Mouse (Mus musculus): ENCODE measurements around the gene Nf1.

Nf1 gene

DNA sequence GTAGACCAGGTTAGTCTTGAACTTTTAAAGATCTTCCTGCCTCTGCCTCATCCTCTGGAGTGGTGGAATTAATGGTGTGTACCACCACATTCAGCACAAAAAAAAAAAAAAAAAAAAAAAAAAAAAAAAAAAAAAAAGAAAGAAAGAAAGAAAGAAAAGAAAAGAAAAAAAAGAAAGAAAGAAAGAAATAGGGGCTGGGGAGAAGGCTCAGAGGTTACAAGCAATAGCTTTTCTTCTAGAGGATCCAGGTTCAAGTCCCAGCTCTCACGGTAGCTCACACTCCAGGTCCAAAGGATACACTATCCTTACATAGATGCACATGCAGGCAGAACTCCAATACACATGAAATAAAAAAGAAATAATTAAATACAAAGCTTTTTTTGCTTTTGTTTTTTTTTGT is 9.9 kb upstream of the Nf1 start:
- no peak for DNase-seq (ENCODE audit: low spot score in 2 of 2)

DNA sequence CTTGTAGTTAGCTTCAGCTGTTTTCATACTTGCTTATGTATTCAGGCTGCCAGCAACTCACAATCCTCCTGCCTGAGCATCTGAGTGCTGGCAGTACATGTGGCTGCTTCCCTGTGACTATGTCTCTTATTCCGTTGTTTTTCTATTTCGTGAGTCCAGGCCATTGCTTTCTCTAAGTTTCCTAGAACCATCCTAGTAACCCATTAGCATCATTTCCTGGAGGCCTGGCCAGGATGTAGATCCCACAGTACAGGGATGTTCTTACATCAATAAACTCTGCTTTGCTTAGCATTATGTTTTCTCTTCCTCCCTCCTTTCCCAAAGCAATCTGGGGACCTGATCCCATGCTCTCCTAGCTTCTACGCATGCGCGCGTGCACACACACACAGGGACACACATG is 4.4 kb upstream of the Nf1 start:
- no peak for DNase-seq (ENCODE audit: low spot score in 2 of 2)

DNA sequence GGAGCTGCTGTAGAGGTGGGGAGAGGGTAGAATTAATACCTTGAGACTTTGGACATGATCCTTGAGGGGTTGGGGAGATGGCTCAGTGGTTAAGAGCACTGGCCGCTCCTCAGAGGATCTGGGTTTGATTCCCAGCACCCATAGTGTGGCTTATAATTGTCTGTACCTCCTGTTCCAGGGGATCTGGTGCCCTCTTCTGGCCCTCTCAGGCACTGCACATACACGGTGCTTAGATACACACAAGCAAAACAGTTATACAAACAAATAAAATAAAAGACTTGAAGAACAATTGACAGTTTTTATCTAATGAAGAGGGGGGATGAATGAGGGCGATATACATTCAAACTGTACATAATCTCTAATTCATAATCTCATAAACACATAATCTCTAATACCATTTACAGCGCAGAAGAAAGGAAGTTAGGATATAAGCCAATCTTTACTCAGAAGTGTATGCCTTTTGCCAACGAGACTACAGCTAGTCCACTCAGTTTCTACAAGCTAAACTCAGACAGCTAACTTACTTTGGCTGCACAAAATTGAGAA is 2.7 kb upstream of the Nf1 start:
- DNase-seq (ENCODE audit: low spot score in 2 of 2): no peak

DNA sequence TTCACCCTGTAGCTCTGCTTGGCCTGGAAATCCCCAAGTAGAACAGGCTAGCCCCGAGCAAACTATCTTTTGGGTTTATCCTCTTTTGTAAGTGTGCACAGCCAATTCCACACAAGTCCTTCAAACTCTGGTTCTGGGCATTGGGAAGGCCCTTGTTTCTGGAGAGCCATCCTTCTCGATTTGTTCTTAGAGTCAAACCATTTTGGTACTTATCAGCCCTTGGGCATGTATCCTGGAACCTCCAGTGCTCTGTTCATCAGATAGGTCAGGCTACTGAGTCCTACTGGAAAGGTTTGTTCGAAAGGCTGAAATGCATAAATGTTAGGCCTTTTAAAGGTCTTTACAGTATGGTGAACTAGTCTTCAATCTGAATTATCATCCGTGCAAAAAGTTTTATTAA is 872 bp upstream of the Nf1 start:
- no peak for DNase-seq (ENCODE audit: low spot score in 2 of 2)

DNA sequence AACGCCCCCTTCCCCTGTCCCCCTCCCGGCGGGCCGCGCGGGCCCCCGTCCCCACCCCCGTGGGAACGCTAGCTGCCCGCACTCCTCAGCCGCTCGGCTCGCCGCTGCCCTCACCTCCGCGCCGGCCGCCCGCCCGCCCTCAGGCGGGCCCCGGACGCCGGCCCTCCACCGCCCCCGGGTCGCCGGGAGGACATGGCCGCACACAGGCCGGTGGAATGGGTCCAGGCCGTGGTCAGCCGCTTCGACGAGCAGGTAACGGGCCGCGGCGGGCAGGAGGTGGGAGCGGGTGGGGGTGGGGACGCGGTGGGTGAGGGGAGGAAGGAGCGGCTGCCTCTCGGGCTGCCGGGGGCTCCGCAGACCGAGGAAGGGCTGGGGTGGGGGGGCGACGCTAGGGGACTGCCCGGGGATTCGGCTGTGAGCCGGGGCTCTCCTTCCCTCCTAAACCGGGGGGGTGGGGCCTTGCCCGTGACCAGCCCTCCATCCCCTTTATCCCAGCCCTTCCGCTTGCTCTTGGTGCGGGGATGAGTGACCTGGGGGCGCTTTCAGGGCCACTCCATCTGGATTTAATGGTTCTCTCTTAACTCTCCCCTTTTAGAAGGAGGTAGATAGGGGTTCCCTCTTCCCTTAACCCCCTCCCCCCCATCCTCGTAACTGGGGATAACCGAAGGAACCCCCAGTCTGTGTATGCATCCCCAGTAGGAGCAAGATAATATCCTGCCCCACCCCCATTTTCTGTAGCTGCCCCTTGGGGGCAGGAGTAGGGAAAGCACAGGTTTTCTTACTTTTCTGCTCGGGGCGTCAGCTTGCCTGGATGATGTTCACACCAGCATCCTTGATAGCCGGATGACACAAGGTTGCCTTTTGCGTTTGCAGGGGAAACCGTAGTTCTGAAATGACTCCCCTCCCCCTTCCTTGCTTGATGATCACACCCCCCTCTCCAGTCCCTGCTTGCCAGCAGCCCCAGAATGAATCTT is 602 bp downstream of the Nf1 start:
- peak in 1 of 2 experiments; percentile 11 for DNase-seq (ENCODE audit: low spot score in 2 of 2)

DNA sequence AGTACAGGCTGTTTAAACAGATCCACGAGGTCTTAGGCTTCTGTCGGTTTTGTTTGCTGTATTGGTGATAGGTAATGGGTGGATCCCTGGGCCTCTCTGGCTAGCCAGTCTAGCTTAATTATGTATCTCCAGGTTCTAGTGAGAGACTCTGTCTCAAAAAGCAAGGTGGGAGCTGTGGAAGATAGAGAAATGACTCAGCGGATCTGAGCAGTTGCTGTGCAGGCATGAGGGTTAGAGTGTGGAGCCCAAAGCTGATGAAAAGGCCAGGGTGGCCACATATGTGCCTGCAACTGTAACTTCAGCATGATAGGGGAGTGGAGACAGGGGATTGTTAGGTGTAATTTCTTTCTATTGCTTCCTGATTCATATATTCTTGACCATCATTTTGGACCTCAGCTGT is 17.5 kb downstream of the Nf1 start:
- DNase-seq (ENCODE audit: low spot score in 2 of 2): no peak

DNA sequence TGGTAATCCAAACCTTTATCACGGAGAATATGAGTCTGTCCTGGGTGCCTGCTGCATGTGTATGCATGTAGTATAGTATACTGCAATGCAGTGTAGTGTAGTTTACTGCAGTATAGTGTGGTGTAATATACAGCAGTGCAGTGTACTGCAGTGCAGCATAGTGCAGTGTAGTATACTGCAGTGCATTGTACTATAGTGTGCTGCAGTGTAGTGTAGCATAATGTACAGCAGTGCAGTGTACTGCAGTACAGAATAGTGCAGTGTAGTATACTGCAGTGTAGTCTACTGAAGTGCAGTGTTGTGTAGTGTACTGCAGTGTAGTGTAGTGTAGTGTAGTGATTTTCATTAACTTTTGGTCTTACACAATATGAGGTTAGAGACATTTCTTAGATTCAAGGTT is 17.9 kb downstream of the Nf1 start:
- DNase-seq (ENCODE audit: low spot score in 2 of 2): no peak

DNA sequence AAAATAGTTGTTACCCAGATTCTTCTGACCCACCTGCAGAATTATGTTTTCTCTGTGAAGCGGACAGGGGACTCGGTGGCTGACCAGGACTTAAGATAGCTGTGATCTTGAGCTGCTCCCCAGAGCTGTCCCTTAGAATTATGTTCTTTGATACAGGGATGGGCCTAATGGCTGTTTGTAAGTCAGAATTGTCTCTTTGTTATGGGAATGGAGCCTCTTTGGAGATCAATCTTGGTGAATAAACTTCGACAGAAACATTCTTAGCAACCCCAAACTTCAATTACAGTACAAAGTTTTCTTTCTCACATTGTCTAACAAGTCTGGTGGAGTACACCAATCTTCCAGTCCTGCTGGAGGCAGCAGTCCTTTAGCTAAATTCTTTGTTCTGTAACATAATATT is 25.5 kb downstream of the Nf1 start:
- DNase-seq (ENCODE audit: low spot score in 2 of 2): no peak

DNA sequence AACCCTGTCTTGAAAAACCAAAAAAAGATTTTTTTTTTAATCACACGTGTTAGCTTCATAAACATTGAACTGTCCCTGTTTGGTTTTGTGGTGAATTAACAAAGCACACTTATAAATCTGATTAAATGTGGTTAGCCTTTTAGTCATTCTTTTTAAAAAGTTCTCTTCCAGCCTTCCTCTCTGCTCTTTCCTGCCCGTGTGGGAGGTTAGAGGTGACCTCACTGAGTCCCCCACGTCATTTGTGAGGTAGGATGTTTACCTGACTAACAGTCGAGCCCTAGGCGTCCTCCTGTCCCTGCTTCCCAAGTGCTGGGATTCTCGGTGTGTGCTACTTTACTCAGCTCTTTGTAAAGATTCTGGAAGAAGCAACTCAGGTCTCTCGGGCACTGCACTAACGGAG is 26.8 kb downstream of the Nf1 start:
- no peak for DNase-seq (ENCODE audit: low spot score in 2 of 2)

DNA sequence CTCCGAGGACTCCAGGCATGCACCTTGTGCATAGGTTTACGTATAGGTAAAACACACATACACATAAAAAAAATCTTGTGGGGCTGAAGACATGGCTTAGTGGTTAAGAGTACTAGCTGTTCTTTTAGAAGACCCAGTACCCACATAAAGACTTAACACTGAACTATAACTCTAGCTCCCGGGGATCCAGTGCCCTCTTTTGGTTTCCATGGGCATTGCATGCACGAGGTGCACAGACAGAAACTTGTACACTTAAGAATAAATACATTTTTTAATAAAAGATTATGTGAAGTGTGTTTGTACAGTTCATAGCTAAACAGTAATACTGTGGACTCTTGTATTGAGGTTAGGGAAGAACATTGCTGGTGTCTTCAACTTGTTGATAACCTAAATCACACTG is 33.5 kb downstream of the Nf1 start:
- no peak for DNase-seq (ENCODE audit: low spot score in 2 of 2)

DNA sequence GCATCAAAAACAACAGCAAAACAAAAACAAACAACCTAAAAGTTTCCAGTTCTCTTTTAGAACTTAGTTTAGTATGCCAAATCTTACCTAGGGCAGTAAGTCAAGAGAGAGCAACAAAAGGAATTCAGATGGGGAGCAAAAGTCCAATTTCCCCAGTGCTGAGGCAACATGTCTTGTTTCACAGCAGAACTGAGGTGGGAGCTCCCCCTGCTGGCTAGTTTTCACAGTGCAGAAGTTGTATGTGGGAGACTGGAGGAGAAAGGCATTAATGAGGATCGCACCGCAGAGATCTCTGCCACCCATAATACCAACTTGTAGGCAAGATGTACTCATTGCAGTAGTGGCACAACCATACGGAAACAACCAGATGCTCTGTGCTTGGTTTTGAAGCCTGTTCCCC is 58.8 kb downstream of the Nf1 start:
- DNase-seq (ENCODE audit: low spot score in 2 of 2): peak; percentile 70 to 80

DNA sequence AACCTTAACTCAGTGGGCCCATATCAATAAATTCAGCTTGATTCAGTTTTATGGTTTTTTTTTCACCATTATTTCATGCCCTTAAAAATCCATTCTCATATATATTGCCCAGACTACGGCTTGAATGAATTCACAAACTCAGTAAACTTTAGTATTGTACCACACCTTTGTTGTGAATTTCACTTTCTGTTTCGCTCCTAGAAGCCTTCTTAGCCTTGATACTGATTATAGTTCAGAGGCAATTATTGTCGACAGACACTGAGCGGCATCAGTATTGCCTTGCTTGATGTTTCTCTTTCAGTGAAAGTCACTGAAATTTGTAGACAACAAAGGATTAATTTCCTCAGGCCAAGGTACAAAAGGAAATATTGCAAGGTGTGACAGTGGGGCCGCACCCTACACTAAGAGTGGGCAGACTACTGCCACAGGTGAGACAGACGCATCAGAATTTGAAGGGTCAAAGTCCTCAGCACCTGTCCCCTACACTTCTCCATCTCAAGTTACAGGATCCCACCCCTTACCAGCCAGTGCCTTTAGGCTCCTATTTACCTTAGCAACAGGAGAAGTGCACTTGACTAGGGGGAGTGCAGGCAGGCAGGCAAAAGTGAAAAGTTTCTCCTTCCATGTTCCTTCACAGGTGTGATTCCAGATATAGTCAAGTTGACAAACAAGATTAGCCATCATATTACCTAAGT is 64.3 kb downstream of the Nf1 start:
- DNase-seq (ENCODE audit: low spot score in 2 of 2): no peak

DNA sequence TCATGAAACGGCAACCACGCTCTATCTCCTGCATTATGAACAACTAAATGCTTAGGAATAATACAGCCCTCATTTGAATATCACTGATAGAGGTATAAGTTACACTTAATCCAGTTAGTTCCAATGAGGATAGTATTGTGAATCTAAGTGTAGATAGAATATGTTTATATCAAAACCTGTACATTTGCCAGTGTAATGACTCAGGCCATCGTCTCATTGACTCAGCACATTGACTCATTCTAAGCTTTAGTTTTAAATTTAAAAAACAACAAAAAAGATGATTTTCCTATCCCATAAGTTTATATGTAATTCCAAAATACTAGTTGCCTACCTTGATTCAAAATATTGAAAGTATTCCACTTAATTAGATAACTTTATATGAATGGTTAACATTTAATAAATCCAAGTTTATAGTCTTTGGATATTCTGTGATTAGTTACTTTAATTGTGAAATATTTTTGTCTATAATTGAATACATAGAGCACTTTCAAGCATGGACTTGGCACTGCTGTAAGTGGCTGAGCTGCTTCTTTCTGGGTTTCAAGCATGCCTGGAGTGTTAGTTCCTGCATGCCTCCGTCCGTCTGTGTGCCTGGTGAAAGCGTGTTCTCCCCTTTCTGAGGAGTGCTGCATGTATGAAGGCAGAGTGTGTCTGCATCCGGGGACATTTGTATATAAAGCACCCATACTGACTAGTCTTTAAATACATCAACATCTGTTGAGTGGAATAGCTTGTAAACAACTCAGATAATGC is 74.4 kb downstream of the Nf1 start:
- DNase-seq (ENCODE audit: low spot score in 2 of 2): no peak

DNA sequence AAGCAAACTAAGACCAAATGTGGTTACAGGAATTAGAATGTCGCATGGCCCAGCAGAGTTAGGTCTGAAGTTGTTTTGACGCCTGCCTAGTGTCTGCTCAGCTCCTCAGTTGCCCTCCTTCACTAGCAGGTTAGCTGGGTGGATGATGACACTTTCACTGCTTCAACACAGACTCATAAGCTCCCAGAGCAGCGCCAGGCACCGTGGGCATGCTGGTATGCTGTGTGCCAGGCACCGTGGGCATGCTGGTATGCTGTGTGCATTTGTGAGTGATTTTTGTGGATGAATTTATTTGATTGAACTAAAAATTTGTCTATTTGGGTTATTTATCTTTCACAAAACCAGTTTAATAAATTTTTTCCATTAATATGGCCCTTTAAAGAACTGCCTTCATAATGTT is 83.0 kb downstream of the Nf1 start:
- no peak for DNase-seq (ENCODE audit: low spot score in 2 of 2)

DNA sequence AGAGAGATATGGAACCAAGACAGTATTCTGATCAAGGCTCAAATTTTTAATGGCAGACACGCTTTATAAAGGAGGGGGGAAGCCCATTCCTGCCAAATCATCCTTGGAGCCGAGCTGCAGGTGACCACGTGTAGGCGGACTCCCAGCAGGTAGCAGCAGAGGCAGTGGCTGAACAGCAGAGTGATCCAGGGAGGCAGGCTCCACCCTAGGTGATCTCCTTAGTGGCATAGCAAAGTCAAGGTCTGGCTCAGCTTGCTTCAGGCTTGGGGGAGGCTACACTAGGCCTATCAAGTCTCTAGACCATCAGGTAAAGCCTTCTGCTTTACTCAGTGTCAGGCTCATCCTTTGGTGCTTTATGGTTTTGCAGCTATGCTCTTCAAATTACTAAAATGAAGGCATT is 87.1 kb downstream of the Nf1 start:
- no peak for DNase-seq (ENCODE audit: low spot score in 2 of 2)

DNA sequence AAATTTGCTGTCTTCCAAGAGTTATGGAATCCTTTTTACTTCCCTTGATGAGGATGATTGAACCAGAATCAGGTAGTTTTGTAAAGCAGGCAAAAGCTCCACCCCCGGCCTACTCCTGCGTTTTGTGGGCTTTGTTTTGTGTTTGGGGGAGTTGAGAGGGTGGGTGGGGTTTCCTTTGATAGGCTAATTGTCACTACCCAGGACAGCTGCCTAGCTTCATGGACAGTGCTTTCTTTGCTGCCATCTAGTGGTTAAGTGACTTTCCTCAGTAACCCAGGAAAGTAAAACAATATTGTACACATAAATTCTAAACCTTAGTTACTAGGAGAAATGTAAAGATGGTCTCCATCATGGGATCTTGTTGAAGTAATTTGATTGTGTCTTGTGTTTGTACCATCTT is 88.1 kb downstream of the Nf1 start:
- DNase-seq (ENCODE audit: low spot score in 2 of 2): no peak

DNA sequence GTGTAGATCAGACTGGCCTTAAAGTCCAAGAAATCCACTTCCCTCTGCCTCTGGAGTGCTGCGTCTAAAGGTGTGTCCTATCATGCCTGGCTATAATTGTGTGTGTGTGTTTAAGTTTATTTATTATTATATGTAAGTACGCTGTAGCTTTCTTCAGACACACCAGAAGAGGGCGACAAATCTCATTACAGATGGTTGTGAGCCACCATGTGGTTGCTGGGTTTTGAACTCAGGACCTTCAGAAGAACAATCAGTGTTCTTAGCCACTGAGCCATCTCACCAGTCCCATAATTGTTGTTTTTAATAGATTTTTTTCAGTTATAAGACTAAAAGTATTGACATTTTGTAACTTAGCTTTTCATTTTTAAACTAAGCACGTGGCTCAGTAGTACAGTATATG is 95.8 kb downstream of the Nf1 start:
- no peak for DNase-seq (ENCODE audit: low spot score in 2 of 2)

DNA sequence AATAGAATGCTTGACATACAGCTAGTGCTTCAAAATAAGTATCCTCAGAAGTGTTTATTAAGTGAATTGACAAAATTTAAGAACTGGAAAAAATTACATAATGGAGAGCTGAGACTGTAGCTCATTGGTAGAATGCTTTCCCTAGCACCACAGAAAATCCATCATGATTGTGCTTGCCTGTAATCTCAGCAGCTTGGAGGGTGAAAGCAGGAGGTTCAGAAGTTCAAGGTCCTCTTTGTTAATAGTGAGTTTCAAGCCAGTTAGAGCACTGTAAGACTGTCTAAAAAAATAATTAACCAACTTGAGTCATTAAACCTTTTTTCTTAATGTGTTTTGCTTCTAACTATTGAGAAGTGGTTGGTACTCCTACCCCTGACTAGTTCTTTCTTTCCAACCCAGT is 108.9 kb downstream of the Nf1 start:
- DNase-seq (ENCODE audit: low spot score in 2 of 2): no peak

DNA sequence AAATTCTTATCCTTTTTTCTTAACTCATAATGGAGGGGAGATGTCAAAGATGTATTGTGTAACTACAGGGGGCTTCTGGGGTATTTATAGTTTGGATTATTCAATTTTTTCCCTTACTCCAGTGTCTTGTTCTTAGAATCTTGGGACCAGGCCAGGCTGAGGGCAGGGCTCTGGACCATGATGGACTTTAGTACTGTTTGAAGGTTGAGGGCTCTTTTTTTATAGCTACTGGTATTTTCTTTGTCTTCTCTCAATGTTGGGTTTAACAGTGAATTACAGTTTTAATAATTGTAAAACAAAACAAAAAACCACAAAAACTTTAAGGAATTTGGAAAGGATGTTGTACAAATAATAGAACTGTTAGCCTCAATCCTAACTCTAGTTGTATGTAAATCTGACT is 113.5 kb downstream of the Nf1 start:
- DNase-seq (ENCODE audit: low spot score in 2 of 2): no peak

DNA sequence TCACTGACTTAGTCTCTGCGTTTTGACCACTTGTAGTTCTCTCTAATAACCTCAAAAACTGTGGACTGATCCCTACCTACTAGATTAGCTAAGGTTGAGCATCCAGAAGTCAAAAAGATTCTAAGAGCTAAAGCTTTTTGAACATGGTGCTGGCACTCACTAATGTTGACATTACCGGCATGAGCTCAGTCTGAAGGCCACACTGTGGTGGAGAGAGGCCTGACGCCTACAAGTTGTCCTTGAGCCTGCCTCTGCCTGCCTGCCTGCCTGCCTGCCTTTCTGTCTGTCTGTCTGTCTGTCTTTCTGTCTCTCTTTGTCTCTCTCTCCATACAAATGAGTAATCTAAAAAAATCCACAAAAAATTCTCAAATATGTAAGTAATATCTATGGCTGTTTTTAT is 118.4 kb downstream of the Nf1 start:
- no peak for DNase-seq (ENCODE audit: low spot score in 2 of 2)

DNA sequence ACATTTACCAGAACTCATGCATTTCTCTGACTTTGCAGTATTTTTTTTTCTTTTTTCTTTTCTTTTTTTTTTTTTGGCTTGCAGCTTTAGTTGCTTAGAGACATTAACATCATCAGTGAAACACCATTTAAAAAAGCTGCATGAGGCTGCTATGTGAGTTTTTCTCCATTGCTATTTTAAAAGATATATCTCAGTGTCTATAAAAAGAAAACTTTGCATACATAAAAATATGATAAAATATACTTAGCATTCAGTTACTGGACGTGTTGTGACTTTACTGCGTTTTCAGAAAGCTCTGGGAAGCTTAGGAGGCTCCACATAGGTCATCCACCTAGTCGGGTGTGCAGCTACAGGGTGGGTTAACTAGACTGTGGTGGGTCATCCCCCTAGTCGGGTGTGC is 120.4 kb downstream of the Nf1 start:
- DNase-seq (ENCODE audit: low spot score in 2 of 2): no peak

DNA sequence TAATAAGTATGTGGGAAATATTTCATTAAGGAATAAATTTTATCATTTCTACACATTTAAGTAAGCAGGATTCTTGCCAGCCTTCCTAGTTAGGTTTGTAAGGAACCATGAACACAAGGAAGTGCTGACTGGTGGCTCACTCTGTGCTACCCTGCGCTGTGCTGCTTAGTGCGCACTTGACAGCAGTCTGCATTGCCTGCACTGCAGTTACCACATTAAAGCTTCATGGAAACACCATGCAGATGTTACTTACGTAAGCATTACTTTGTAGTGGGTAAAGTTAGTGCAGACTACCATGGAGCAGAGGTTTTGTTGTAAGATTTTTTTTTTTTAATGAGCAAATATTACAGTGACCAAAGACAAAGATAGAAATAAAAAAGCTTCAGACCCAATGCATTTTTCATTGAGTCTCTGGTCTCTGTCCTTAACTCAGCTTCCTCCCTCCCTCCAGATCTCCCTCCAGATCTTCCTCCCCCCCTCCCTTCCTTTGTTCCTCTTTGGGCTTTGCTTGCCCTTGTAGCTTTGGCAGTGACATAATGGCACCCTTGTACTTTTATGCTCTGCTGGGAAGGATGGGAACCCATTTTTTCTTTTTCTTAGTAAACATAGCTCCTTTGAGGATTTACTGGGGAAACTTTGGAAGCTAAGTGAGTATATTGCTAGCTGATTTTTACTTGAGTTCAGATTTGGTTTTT is 121.4 kb downstream of the Nf1 start:
- no peak for DNase-seq (ENCODE audit: low spot score in 2 of 2)
